Mouse (Mus musculus): ENCODE measurements around the gene Tnks2. TPM values are rescaled to one million over a fixed set of nuclear protein-coding genes. Genes with fewer than 3 reads are reported as not detected.
A peak's percentile ranks its signal among the peaks of the same experiment; 100 is the strongest.
"Not testable (repeated sequence)": the region's sequence is repeated elsewhere in the genome, so short reads cannot be mapped to it uniquely, and the experiment has no call there.

The Tnks2 gene
- total RNA-seq, 1 experiment from 2014 or later = 111 TPM

DNA sequence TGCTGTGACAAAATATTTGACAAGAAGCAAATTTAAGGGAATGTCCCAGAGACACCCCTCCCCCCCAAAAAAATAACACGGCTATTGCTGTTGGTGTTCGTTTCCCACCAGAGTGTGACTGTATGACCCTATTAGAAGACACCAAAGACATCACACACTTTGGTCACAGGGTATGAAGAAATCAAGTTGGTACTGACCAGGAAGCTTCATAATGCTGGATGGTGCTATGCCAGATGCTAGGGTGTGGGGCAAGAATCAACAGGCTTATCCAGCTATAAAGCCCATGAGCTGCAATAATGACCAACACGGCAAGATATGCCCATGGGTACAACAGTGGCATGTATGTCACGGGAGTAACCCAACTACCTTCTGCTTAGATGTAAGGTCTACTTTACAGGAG, 11.3 kb upstream of the Tnks2 start:
- DNase-seq = no peak

- no peak for DNase-seq
These were observed 6.4 kb upstream of the Tnks2 start for GRCm38 (mm10) chr19:36827650-36828049.

DNA sequence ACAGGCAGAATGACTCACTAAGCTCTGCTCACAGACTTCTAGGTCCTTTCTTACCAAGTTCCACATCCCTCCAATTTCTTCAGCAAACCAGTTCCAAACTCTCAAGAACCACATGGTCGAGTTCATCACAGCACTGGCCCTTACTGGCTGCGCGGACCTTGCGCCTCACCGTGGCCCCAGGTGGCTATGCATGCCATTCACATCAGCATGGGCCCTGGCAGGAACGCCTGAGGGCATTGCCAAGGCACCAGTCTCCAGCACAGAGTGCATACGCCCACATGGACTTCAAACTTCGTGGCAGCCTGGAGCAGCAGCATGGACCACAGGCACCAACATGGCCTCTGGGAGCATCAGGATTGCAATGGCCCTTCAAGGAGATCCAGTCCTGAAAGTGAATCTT, 5.7 kb upstream of the Tnks2 start:
- no peak for DNase-seq

GRCm38 (mm10) chr19:36832951-36833787, 863 bp upstream of the Tnks2 start:
- peak; percentile 70 for DNase-seq

GRCm38 (mm10) chr19:36834532-36835431, 750 bp downstream of the Tnks2 start:
- DNase-seq = peak; percentile 71

- DNase-seq = no peak
These were observed 2.0 kb downstream of the Tnks2 start for GRCm38 (mm10) chr19:36836035-36836434.

DNA sequence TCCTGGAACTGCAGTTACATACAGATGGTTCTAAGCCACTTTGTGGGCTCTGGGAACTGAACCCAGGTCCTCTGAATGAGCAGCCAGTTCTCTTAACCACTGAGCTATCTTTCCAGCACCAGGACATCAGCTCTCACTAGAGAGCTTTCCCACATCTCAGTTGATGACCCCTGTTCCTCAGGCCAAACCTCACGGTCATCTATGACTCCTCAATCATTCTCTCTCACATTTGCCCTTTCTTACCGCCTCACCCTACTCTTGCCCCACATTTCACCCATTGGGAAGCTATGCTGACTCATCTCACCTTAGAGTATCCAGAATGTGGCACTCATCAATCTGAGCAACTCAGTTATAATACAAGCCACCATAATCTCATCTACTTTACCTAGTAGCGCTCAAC, 6.3 kb downstream of the Tnks2 start:
- DNase-seq = peak; percentile 26

DNA sequence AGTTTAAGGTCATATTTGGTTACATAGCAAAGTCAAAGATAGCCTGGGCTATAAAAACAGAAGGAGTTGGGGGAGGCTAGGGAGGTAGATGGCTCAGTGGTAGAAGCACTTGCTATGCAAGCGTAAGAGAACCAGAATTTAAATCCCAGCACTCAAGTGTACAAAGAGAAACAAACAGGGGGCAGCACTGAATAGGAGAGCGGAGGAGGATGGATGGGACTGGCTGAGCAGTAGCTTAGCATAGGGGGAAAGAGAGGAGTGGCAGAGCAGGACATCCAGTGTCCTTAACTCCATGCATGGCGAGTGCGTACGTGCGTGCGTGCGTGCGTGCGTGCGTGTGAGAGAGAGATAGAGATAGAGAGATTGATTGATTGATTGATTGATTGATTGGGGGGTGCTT, 9.8 kb downstream of the Tnks2 start:
- no peak for DNase-seq

DNA sequence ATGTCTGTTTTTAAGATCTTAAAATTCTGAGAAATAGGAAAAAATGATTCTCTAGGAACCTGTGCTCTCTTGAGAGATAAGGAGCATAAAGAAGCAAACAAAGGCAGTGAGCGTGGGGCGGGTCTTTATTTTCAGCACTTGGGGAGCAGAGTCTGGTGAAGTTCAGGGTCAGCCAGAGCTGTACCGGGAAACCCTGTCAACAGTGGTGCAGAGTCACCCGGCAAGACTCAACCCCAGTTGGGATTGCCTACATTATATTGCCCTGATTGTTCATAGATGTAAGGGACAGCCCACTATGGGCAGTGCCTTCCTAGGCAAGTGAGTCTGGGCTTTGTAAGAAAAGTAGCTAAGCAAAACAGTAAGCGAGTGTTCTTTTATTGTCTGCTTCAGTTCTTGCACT, 11.9 kb downstream of the Tnks2 start:
- DNase-seq = peak; percentile 54

GRCm38 (mm10) chr19:36853831-36854230, 19.8 kb downstream of the Tnks2 start:
- DNase-seq = no peak

DNA sequence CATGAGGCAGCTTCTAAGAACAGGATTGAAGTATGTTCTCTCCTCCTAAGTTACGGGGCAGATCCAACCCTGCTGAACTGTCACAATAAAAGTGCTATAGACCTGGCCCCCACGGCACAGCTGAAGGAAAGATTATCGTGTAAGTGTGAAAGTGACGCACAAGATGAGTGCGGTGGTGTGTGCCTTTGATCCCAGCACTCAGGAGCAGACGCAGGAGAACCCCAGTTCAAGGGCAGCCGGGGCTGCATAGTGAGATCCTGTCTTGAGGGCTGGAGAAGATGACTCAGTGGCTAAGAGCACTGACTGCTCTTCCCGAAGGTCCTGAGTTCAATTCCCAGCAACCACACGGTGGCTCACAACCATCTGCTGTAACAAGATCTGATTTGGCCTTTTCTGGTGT, 23.8 kb downstream of the Tnks2 start:
- peak; percentile 65 for DNase-seq

DNA sequence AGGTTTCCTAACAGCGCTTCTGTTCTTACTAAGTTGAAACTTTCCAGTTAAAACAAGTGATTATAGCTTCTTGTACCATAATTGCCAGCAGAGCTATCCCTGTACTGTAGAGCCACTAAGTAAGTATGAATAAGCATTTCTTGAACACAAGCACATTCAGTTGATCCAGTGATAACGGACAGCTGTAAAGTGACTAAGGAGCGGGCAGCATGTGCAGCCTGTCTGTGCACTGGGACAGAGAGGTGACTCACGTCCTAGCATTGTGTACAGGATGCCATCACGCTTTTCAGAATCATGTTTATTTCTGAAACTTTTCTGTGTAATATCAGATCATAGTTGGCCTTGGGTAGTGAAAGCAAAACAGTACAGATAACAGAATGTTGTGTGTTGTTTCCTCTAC, 26.4 kb downstream of the Tnks2 start:
- DNase-seq = peak; percentile 56

GRCm38 (mm10) chr19:36865905-36866304, 31.9 kb downstream of the Tnks2 start:
- no peak for DNase-seq

DNA sequence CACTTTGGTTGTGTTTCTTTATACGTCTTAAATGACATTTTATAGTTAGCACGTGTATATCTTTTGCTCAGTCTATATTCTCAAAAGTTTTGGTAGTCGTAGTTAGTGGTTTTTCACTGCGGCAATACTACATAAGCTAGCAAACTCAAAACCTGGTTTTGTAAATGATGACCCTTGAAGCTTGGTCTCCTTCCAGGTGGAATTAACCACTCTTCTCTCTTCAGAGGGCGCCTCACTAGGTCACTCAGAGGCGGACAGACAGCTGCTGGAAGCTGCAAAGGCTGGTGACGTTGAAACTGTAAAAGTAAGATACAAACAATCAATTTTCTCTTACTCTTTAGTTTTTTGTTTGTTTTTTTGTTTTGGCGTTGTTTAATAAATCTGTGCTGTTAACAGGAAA, 33.4 kb downstream of the Tnks2 start:
- no peak for DNase-seq

DNA sequence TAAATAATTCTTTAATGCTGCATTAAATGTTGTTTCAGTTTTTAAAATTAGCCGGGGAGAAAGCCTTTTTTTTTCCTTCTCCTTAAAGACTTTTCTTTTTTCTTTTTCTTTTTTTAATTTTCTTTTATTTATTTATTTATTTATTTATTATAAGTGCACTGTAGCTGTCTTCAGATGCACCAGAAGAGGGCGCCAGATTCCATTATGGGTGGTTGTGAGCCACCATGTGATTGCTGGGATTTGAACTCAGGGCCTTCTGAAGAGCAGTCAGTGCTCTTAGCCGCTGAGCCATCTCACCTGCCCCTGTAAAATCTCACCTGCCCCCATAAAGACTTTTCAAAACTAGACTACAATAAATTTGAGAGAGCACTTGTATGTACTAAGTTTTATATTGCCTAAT, 34.6 kb downstream of the Tnks2 start:
- not testable (repeated sequence) for DNase-seq

DNA sequence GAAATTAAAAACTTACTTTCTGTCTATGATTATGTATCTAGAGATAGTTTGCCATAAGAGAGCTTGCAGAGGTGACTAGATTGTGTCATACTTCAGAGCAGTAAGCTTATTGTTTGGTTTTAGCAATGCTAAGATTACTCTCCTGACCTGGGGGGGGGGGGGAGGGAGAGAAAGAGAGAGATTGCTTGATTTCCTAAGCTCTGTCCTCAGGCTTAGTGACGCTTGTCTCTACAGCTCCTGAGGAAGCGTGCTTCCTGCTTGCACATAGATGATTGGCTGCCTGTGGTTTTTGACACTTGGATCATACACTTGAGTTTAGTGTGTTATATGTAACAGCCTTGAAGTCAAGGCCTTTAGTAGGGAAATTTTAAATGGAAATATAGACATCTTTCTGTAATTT, 40.6 kb downstream of the Tnks2 start:
- no peak for DNase-seq

GRCm38 (mm10) chr19:36877329-36877728, 43.3 kb downstream of the Tnks2 start:
- no peak for DNase-seq

- DNase-seq = no peak
These were observed 44.9 kb downstream of the Tnks2 start for GRCm38 (mm10) chr19:36878743-36879495.

- peak; percentile 59 for DNase-seq
These were observed 49.1 kb downstream of the Tnks2 start for GRCm38 (mm10) chr19:36883119-36883518.

DNA sequence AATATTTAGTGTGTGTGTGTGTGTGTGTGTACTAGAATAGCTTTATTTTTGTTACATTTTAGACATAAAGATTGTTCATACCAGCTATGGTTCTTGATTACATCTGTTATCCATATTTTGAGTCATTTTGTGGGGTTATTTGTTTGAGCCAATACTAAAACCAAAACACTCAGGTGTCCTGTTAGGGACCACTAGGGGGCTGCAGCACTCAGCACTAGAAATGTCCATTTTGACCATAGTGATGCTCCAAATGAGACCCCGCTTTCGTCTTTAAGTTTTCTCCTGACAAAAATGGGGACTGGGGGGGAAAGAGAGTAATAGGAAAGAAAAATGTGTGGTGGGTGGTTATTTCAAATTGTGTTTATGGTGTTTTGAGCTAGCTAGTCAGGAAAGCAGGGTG, 52.3 kb downstream of the Tnks2 start:
- DNase-seq = no peak

- DNase-seq = no peak
These were observed 53.7 kb downstream of the Tnks2 start for GRCm38 (mm10) chr19:36887706-36888105.

GRCm38 (mm10) chr19:36891746-36892145, 57.7 kb downstream of the Tnks2 start:
- no peak for DNase-seq
